Mouse (Mus musculus): ENCODE results near the gene Kcnk18.

GRCm38 (mm10) chr19:59169936-59170765, 48.9 kb upstream of the Kcnk18 start, which contains the start of gene Vax1:
- TF ChIP-seq POLR2A (IDR thresholded peaks at IDR 0.05; ENCODE audit: low read depth, low read length) (no peak), CTCF (IDR thresholded peaks at IDR 0.05; ENCODE audit: extremely low read depth, insufficient read depth, insufficient read length, insufficient replicate concordance) (no peak)

All from spleen, adult 2 months (tissue).